Mouse (Mus musculus): ENCODE measurements around the gene Efna4.
A peak's percentile ranks its signal among the peaks of the same experiment; 100 is the strongest.

- TF ChIP-seq CTCF (IDR thresholded peaks at IDR 0.05; ENCODE audit: control insufficient read depth, insufficient read depth, insufficient replicate concordance, low read depth, low read length) (peak; percentile 99), POLR2A (IDR thresholded peaks at IDR 0.05; ENCODE audit: control insufficient read depth, low read depth, low read length) (no peak)
These were observed 22.5 kb downstream of the Efna4 start for GRCm38 (mm10) chr3:89315195-89315929.

All from testis, adult 2 months (tissue).